Mouse (Mus musculus): ENCODE results near the gene Armh4. TPM values are rescaled to one million over a fixed set of nuclear protein-coding genes. Genes with fewer than 3 reads are reported as not detected.

Gene Armh4
- polyA plus RNA-seq (2021; fragmentation: Nextera tagmentation), result 12.9 TPM in 2 replicates
- long read RNA-seq, experiment 1, full-length matches to known transcripts, result 28 of 44 reads
- long read RNA-seq, experiment 1, partial matches to known transcripts, result 13 of 44 reads
- long read RNA-seq, experiment 1, other reads (novel, unspliced or antisense), result 3 of 44 reads
- long read RNA-seq, experiment 2, full-length matches to known transcripts, result 177 of 197 reads
- long read RNA-seq, experiment 2, partial matches to known transcripts, result 9 of 197 reads
- long read RNA-seq, experiment 2, other reads (novel, unspliced or antisense), result 11 of 197 reads

GRCm38 (mm10) chr14:49782715-49783531 lies at the start of gene Armh4:
TSS of gene Armh4 (minus strand) at chr14:49783383.

Other genes starting within 250 kb of the Armh4 start
- not detected in 2 replicates for gene Olfr722, start 118.6 kb upstream of the Armh4 start, polyA plus RNA-seq (2021; fragmentation: Nextera tagmentation)
- not detected in 2 replicates for gene Olfr723, start 148.4 kb upstream of the Armh4 start, polyA plus RNA-seq (2021; fragmentation: Nextera tagmentation)
- not detected in 2 replicates for gene Olfr724, start 179.9 kb upstream of the Armh4 start, polyA plus RNA-seq (2021; fragmentation: Nextera tagmentation)